Mouse (Mus musculus) hindbrain, embryonic 11.5 days (tissue): ENCODE measurements at regions not wholly inside any gene's neighbourhood (a gene's known extent, or its start where the extent isn't known, plus 50 kb on each side); places are given as distances from the start of the nearest gene placed in this dataset.
"Not testable (repeated sequence)": the region's sequence is repeated elsewhere in the genome, so short reads cannot be mapped to it uniquely, and the experiment has no call there.

Experiments used
- ATAC-seq: fragments of 200-750 bp; cut with Nextera tagmentation; 2 replicates; pipeline ENCODE4 v1.8.0; 2017; ENCODE audit warnings: mild to moderate bottlenecking, moderate TSS enrichment, moderate library complexity; ENCODE audit not compliant: low FRiP score
- DNase-seq: peaks from one replicate; pipeline ENCODE4 v3.0.0-alpha.2; 2015; ENCODE audit warnings: low spot score
- H3K27ac ChIP-seq: fragments of 300-500 bp; sonication (generic); 2 replicates; pipeline ENCODE4 v1.5.1; 2014; ENCODE audit warnings: mild to moderate bottlenecking, low read depth, low read length
- H3K27me3 ChIP-seq: fragments of 300-500 bp; sonication (generic); 2 replicates; pipeline ENCODE4 v1.6.1; 2014; ENCODE audit warnings: mild to moderate bottlenecking, low read length, moderate library complexity, mixed read lengths; ENCODE audit not compliant: control insufficient read depth, insufficient read depth
- H3K36me3 ChIP-seq: fragments of 300-500 bp; sonication (generic); 2 replicates; pipeline ENCODE4 v1.6.1; 2014; ENCODE audit warnings: mild to moderate bottlenecking, low read length, moderate library complexity, mixed read lengths; ENCODE audit not compliant: control insufficient read depth, insufficient read depth
- H3K4me1 ChIP-seq: fragments of 300-500 bp; sonication (generic); replicated peaks from 2 replicates; pipeline ENCODE4 v1.6.1; 2014; ENCODE audit warnings: low read length, mixed read lengths; ENCODE audit not compliant: control insufficient read depth, insufficient read depth
- H3K4me2 ChIP-seq: fragments of 300-500 bp; sonication (generic); replicated peaks from 2 replicates; pipeline ENCODE4 v1.6.1; 2014; ENCODE audit warnings: mild to moderate bottlenecking, low read depth, low read length
- H3K4me3 ChIP-seq: fragments of 300-500 bp; sonication (generic); 2 replicates; pipeline ENCODE4 v1.5.1; 2014; ENCODE audit warnings: low read depth, low read length
- H3K9ac ChIP-seq: fragments of 300-500 bp; sonication (generic); 2 replicates; pipeline ENCODE4 v1.6.1; 2014; ENCODE audit warnings: low read depth, low read length
- H3K9me3 ChIP-seq: fragments of 300-500 bp; sonication (generic); 2 replicates; pipeline ENCODE4 v1.6.1; 2016; ENCODE audit warnings: low read length; ENCODE audit not compliant: control insufficient read depth
- WGBS: fragments of 180-500 bp; shearing (Covaris S2); extraction: QIAGEN DNeasy Blood & Tissue Kit; methylation state at CpG from one replicate; pipeline ENCODE4 v1.1.7; 2014; 5-methylcytosine and 5-hydroxymethylcytosine counted together

DNA sequence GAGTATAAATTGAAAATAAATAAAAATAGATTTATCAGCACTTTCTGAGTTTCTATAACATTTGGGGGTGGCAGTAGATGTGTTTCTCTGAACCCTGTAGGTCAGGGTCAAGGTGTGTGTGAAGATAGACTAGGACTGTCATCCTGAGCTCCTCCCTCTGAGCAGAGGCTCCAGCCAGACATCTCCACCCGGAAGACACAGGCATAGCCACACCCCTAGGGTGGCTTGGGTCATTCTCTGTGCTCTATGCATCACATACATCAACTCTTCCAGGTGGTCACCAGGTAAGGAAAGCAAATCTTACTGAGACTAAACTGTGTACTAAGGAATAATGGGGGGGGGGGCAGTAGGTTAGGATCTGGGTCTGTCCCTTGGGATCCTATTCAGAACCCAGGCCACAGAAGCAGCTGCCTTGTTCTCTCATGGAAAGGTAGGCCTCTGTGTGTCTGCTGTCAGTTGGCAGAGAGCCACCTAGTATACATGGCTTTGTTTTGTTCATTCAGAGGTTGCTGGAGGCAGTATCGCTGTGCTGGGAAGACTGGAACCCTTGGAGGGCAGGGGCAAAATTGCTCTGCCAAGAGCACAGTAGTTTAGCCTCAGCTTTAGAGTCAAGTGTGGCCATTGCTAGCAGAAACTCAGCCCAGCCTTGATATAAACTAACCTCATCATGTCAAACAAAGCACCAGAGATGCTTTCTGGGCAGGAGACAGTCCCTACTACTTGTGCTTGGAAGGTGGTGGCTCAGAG, 240.3 kb downstream of the Bcl11a start:
- no peaks in the 10 kb centered on the region for H3K4me1 ChIP-seq
- H3K27me3 ChIP-seq: no peaks in the 10 kb centered on the region
- no peaks in the 10 kb centered on the region for H3K9me3 ChIP-seq
- ATAC-seq (no peak), DNase-seq (no peak)
- H3K36me3 ChIP-seq: no peaks in the 10 kb centered on the region
- no peak overlapping the region for H3K27ac ChIP-seq
- H3K4me2 ChIP-seq: no peak overlapping the region
- H3K9ac ChIP-seq: no peak overlapping the region
- 88% methylated on average over 2 of the region's 2 CpGs for WGBS
- no peak overlapping the region for H3K4me3 ChIP-seq

DNA sequence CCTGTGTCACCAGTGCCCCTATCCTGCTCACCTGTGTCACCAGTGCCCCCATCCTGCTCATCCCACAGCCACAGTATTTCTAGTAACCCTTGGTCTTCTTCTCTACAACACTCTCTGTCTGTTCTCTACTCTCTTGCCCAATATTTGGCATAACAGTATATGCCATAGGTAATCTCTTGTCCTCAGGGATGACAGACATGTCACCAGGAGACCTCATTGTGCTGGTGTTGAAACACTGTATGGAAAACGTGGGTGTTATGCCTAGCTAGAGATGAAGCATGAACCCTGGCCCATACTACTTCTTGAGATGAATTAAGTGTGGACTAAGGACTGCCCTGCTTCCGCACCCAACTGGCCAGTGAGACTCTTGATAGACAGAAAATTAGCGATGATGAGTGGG, 241.4 kb downstream of the Bcl11a start:
- 91% methylated on average over 3 of the region's 3 CpGs for WGBS
- Histone ChIP-seq H3K9me3 (no peaks in the 10 kb centered on the region), H3K4me1 (no peaks in the 10 kb centered on the region), H3K27ac (no peak overlapping the region), H3K27me3 (no peaks in the 10 kb centered on the region), H3K4me3 (no peak overlapping the region), H3K4me2 (no peak overlapping the region), H3K36me3 (no peaks in the 10 kb centered on the region), H3K9ac (no peak overlapping the region)
- ATAC-seq: no peak
- no peak for DNase-seq

DNA sequence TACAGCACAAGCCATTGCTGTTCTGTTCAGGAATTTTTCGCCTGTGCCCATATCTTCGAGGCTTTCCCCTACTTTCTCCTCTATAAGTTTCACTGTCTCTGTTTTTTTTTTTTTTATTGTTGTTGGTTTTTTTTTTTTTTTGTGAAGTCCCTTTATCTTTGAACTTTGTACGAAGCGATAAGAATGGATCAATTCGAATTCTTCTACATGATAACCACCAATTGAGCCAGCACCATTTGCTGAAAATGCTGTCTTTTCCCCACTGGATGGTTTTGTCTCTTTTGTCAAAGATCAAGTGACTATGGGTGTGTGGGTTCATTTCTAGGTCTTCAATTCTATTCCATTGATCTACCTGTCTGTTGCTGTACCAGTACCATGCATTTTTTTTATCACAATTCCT, 244.6 kb downstream of the Bcl11a start:
- not testable (repeated sequence) for H3K27ac ChIP-seq, H3K36me3 ChIP-seq, H3K4me2 ChIP-seq, H3K27me3 ChIP-seq, DNase-seq, H3K4me3 ChIP-seq, H3K9ac ChIP-seq, H3K4me1 ChIP-seq, H3K9me3 ChIP-seq, ATAC-seq
- WGBS: 94% methylated on average over 5 of the region's 5 CpGs

DNA sequence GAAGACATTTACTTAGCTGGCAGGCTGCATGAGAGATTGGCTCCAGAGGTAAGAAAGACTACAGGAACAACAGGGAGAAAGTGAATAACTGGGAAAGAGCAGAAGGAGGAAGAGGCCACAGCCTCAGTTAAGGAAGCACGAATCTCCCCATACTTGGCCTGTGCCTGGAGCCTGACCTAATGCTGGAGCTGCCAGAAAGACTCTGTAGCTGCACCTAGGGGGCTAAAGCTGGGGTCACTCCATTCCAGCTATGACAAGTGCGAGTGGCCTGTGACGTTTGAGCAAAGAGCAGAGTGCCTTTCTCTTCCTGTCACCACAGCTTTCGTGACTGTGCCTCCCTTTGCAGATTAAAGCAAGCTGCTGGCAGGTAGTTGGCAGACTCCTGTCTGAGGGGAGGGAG, 250.6 kb downstream of the Bcl11a start:
- H3K36me3 ChIP-seq: no peaks in the 10 kb centered on the region
- H3K27ac ChIP-seq: no peak overlapping the region
- DNase-seq (no peak), ATAC-seq (no peak)
- H3K4me1 ChIP-seq: no peaks in the 10 kb centered on the region
- 66% methylated on average over 4 of the region's 4 CpGs for WGBS
- H3K4me2 ChIP-seq: no peak overlapping the region
- no peaks in the 10 kb centered on the region for H3K9me3 ChIP-seq
- H3K27me3 ChIP-seq: no peaks in the 10 kb centered on the region; the same call in 1 of the 2 replicates
- no peak overlapping the region for H3K9ac ChIP-seq
- no peak overlapping the region for H3K4me3 ChIP-seq

DNA sequence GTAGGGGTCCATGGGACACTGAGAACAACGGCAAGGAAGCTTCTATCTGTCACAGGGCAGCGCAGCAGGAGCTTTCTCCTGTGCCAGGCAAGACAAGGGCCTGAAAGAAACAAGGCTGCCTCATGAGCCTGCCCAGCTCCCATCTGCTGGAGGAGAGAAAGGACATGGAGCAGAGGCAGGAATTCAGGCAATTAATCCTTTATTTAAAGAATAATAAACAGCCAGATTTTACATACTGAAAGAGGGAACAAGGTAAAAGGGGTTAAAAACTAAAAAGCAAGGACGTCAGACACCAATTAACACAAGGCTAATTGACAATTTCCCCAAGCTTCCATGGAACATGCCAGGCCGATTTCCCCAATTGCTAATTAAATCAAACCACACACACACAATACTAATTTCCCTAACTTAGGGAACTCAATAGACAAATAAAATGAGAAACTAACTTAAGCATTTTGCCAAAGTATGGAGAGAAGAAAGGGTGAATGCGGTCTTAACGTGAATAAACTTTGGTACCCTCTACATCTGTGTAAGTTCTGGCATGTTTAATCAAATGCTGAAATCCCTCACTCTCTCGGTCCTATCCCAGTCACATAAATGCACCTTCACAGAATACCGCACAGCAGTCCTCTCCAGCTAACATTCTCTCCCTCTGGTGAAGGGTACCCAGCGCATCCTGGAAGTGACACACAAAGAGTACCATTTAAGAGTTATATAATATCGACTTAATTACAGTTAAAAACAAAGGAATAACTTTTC, 252.7 kb downstream of the Bcl11a start:
- 82% methylated on average over 10 of the region's 10 CpGs for WGBS
- H3K27me3 ChIP-seq: no peaks in the 10 kb centered on the region; the same call in 1 of the 2 replicates
- H3K9ac ChIP-seq: no peak overlapping the region
- no peak overlapping the region for H3K4me2 ChIP-seq
- H3K4me3 ChIP-seq: no peak overlapping the region
- H3K27ac ChIP-seq: no peak overlapping the region
- DNase-seq (no peak), ATAC-seq (no peak)
- H3K9me3 ChIP-seq: no peaks in the 10 kb centered on the region
- no peaks in the 10 kb centered on the region for H3K4me1 ChIP-seq
- no peaks in the 10 kb centered on the region for H3K36me3 ChIP-seq

DNA sequence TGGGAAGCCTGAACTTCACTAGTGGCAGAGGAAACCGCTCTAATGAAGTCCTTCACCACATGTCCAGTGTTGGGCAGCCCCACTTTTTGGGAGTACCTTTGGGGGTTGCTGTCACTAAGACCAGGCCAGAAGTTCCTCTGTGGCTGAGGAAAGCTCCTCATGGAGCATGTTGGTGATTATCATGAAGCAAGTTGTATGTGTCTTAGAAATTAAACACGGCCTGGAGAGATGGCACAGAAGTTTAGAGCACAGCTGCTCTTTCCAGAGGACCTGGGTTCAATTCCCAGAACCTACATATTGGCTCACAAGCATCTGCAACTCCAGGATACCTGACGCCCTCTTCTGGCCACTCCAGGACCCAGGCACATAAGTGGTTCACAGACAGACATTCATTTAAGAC, 254.4 kb downstream of the Bcl11a start:
- Histone ChIP-seq H3K4me2 (no peak overlapping the region), H3K36me3 (no peaks in the 10 kb centered on the region), H3K4me1 (no peaks in the 10 kb centered on the region), H3K9ac (no peak overlapping the region), H3K27ac (no peak overlapping the region), H3K9me3 (no peaks in the 10 kb centered on the region), H3K27me3 (no peaks in the 10 kb centered on the region; the same call in 1 of the 2 replicates), H3K4me3 (no peak overlapping the region)
- DNase-seq (no peak), ATAC-seq (no peak)
- WGBS: 88% methylated on average over 3 of the region's 3 CpGs

DNA sequence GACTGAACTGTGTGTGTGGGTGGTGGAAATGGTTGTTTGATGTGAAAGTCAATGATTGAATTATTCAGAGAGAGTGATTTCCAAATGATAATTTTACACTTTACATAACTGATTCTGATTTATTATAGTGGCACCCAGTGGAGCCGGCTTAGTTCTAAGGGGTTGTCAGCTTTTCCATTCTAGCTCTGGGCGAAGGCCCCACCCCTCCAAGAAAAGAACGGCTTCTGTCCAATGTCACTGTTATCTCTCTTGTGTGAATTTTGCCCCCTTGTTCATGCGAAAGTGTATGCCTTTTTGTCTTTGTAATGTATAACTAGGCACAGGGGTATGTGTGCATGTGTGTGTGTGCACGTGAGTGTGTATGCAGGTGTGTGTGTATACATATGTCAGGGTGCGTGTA, 255.3 kb downstream of the Bcl11a start:
- no peak overlapping the region for H3K4me3 ChIP-seq
- WGBS: 92% methylated on average over 6 of the region's 6 CpGs
- no peak overlapping the region for H3K4me2 ChIP-seq
- no peak for DNase-seq
- H3K36me3 ChIP-seq: no peaks in the 10 kb centered on the region
- no peak overlapping the region for H3K27ac ChIP-seq
- ATAC-seq: no peak
- H3K9me3 ChIP-seq: no peaks in the 10 kb centered on the region
- no peaks in the 10 kb centered on the region; the same call in 1 of the 2 replicates for H3K27me3 ChIP-seq
- no peak overlapping the region for H3K9ac ChIP-seq
- no peaks in the 10 kb centered on the region for H3K4me1 ChIP-seq

DNA sequence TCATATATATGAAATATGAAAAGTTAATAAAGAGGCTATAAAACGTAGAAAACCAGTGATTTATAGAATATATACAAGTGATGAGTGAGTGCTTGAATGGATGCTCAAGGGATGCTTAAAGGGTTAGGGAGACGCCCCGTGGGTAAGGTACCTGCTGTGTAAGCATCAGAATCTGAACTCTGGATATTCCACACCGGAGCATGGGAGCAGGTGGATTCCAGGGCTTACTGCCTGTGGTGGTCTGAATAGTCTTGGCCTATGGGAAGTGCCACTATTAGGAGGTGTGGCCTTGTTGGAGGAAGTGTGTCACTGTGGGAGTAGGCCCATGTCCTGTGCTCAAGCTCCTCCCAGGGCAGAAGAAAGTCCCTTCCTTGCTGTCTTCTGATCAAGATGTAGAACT, 257.4 kb downstream of the Bcl11a start:
- H3K27me3 ChIP-seq: no peaks in the 10 kb centered on the region; the same call in 1 of the 2 replicates
- no peak overlapping the region for H3K27ac ChIP-seq
- no peak overlapping the region for H3K4me3 ChIP-seq
- no peak overlapping the region for H3K9ac ChIP-seq
- ATAC-seq (no peak), DNase-seq (no peak)
- H3K4me2 ChIP-seq: no peak overlapping the region
- no peaks in the 10 kb centered on the region for H3K36me3 ChIP-seq
- no peaks in the 10 kb centered on the region for H3K4me1 ChIP-seq
- WGBS: 91% methylated on average over 4 of the region's 4 CpGs
- H3K9me3 ChIP-seq: no peaks in the 10 kb centered on the region

DNA sequence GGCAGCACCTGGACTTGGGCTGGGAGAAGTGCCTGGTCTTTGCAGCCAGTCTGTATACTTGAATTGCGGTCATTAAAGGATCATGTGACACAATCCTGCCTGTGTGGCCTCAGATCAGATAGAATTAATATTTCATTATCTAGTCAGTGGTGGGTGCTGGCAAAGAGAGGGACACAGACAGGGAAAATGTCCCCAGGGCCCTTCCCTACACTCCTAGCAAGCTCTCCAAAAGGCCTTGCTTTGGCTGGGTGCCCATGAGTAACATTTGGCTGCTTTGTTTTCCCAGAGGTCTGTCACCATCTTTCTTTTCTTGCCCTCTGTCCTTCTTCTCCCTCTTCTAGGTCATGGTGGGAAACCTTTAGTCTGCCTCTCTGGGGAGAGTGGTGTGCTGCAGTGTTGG, 260.3 kb downstream of the Bcl11a start:
- no peak overlapping the region for H3K4me2 ChIP-seq
- no peak overlapping the region for H3K9ac ChIP-seq
- no peaks in the 10 kb centered on the region; the same call in 1 of the 2 replicates for H3K27me3 ChIP-seq
- H3K4me3 ChIP-seq: no peak overlapping the region
- no peak for ATAC-seq
- no peaks in the 10 kb centered on the region for H3K4me1 ChIP-seq
- no peak for DNase-seq
- H3K9me3 ChIP-seq: no peaks in the 10 kb centered on the region
- H3K36me3 ChIP-seq: no peaks in the 10 kb centered on the region
- no peak overlapping the region for H3K27ac ChIP-seq
- WGBS: 65% methylated on average over 1 of the region's 1 CpGs
